Mouse (Mus musculus) lung, adult 2 months (tissue): ENCODE measurements around the gene Tmem135.

Source experiments
- CTCF ChIP-seq: fragments of 200-500 bp; IDR thresholded peaks from 2 replicates; pipeline ENCODE4 v1.5.1; 2011; ENCODE audit warnings: mild to moderate bottlenecking, low read length, control low read depth; ENCODE audit not compliant: insufficient read depth
- POLR2A ChIP-seq: fragments of 200-500 bp; IDR thresholded peaks from 2 replicates; pipeline ENCODE4 v1.6.1; 2011; ENCODE audit warnings: low read depth, mild to moderate bottlenecking, control low read depth, low read length, borderline replicate concordance; ENCODE audit errors: extremely low read depth

- TF ChIP-seq CTCF = no peak
- no peak for TF ChIP-seq POLR2A
These were observed 22.0 kb upstream of the Tmem135 start for GRCm38 (mm10) chr7:89425803-89426725.
